In genomic region chr8:43709949-43710348, GRCm38 (mm10) we compare ENCODE assay signal across 25 mouse cellular contexts. TPM values are rescaled to one million over a fixed set of nuclear protein-coding genes. Genes with fewer than 3 reads are reported as not detected.
"Had no signal": no experiment of that assay in that cellular context is flagged by ENCODE, and none has a peak within 500 bp of the region (broad histone marks: within the 10 kb centered on the region; RNA-seq: fewer than 3 reads in every experiment).

Gene Adam34, minus strand, starts transcription at chr8:43710049.

- H3K36me3 ChIP-seq: neural tube, embryonic 12.5 days; neural tube, embryonic 13.5 days; neural tube, embryonic 15.5 days; stomach, embryonic 15.5 days had no signal

- H3K27ac ChIP-seq: neural tube, embryonic 12.5 days; neural tube, embryonic 13.5 days; neural tube, embryonic 15.5 days; stomach, embryonic 15.5 days; stomach, postnatal 0 days had no signal

- DNase-seq: retina, postnatal 1 day; right cerebral cortex, adult 18-20 months; right cerebral cortex, postnatal 14 days; right cerebral cortex, postnatal 25 days; right cerebral cortex, postnatal 4 days; spleen, adult 18-20 months; thymus, adult 18-20 months; thymus, adult 2 months; thymus, postnatal 14 days; thymus, postnatal 25 days; thymus, postnatal 36 days; thymus, postnatal 4 days had no signal

- H3K4me1 ChIP-seq: neural tube, embryonic 12.5 days; neural tube, embryonic 13.5 days; neural tube, embryonic 15.5 days; stomach, embryonic 15.5 days had no signal

- H3K4me3 ChIP-seq: neural tube, embryonic 12.5 days; neural tube, embryonic 13.5 days; neural tube, embryonic 15.5 days; stomach, embryonic 15.5 days had no signal

- H3K27me3 ChIP-seq: neural tube, embryonic 12.5 days; neural tube, embryonic 13.5 days; neural tube, embryonic 15.5 days; stomach, embryonic 15.5 days had no signal

RNA-seq across cellular contexts. Expression of gene Adam34, which starts in this region (rescaled TPM):
- polyA plus RNA-seq: neural tube, embryonic 11.5 days; neural tube, embryonic 12.5 days; neural tube, embryonic 13.5 days; neural tube, embryonic 14.5 days; neural tube, embryonic 15.5 days; small intestine, adult 2 months; spleen, adult 2 months; stomach, embryonic 14.5 days; stomach, embryonic 15.5 days; stomach, embryonic 16.5 days; stomach, postnatal 0 days; thymus, adult 2 months; thymus, postnatal 0 days; urinary bladder, adult 2 months had no signal
